Mouse (Mus musculus) embryonic stem cell, embryonic (primary cell): ENCODE data around the gene Clcn2.

Source experiments
- CTCF ChIA-PET, 4 experiments: fragments of 300-600 bp in 2 of 4; fragments of 350-600 bp in 2 of 4; sonication (Branson Sonifier 250); formaldehyde crosslinking; loops; one replicate each; lab custom pipeline; 2022; ENCODE audit warnings: inconsistent platforms in 2 of 4; lab: Charles Lee
- POLR2A ChIA-PET, 4 experiments: fragments of 300-600 bp in 2 of 4; fragments of 350-600 bp in 2 of 4; sonication (Branson Sonifier 250); formaldehyde crosslinking; loops; one replicate each; lab custom pipeline; 2022; ENCODE audit warnings: antibody characterized with exemption in 4 of 4, inconsistent platforms in 1 of 4; lab: Charles Lee

Clcn2 gene

GRCm38 (mm10) chr16:20717181-20717977 lies at the start of gene Clcn2, which contains the start of gene Polr2h:
Clcn2 (minus strand) TSS chr16:20717746.
Polr2h (plus strand) TSS chr16:20717665.
- CTCF ChIA-PET: interaction anchor here (0.5 to 3.8 kb wide), 41 partner anchors 8 to 834 kb away, joined by 3 to 30 read pairs (median 4); partner anchors contain the start of genes Thpo (in 2 of the 4), Ephb3 (in 1 of the 4) and Fam131a (in 1 of the 4)
- POLR2A ChIA-PET: interaction anchor here (0.6 to 9.0 kb wide), 103 partner anchors 8 to 1444 kb away, joined by 3 to 116 read pairs (median 4); partner anchors contain the start of genes Abcf3 (in 3 of the 4), Abcc5 (in 2 of the 4), Alg3 (in 2 of the 4) and Ap2m1 (in 2 of the 4)

GRCm38 (mm10) chr16:20765244-20765643 lies 47.7 kb upstream of the Clcn2 start:
- POLR2A ChIA-PET: interaction anchor here (0.5 to 2.1 kb wide), 18 partner anchors 13 to 268 kb away, joined by 3 to 12 read pairs (median 3); partner anchors contain the start of genes Clcn2 (in 1 of the 4) and Polr2h (in 1 of the 4)
- CTCF ChIA-PET: interaction anchor here (0.5 to 3.1 kb wide), 59 partner anchors 9 to 667 kb away, joined by 3 to 26 read pairs (median 4); partner anchors contain the start of genes Clcn2 (in 1 of the 4), Ephb3 (in 1 of the 4) and Polr2h (in 1 of the 4)

- ChIA-PET CTCF (interaction anchor here (0.6 to 3.7 kb wide), 69 partner anchors 9 to 1255 kb away, joined by 3 to 30 read pairs (median 4); partner anchors contain the start of genes Clcn2 (in 4 of the 4), Polr2h (in 4 of the 4), Chrd (in 1 of the 4) and Eif4g1 (in 1 of the 4)), POLR2A (interaction anchor here in 3 of 4 experiments (0.6 to 1.9 kb wide), 23 partner anchors 11 to 429 kb away, joined by 3 to 8 read pairs (median 4); partner anchors contain the start of genes Clcn2 (in 2 of the 3) and Polr2h (in 2 of the 3))
Observed at GRCm38 (mm10) chr16:20761681-20762080, 44.1 kb upstream of the Clcn2 start.

- ChIA-PET CTCF (interaction anchor here in 2 of 4 experiments (0.6 to 1.5 kb wide), 3 partner anchors 9 to 408 kb away, joined by 3 to 5 read pairs (median 3); partner anchors contain the start of genes Clcn2 (in 1 of the 2) and Polr2h (in 1 of the 2)), POLR2A (interaction anchor here in 1 of 4 experiments (1.3 kb wide), 1 partner anchor 41 kb away, joined by 3 read pairs; no protein-coding TSS in a partner anchor)
Observed at GRCm38 (mm10) chr16:20757385-20757784, 39.8 kb upstream of the Clcn2 start.

- ChIA-PET POLR2A (interaction anchor here in 1 of 4 experiments (0.6 to 1.3 kb wide), 2 partner anchors 39 to 477 kb away, joined by 3 read pairs; no protein-coding TSS in a partner anchor), CTCF (interaction anchor here in 1 of 4 experiments (0.5 to 1.6 kb wide), 2 partner anchors 10 to 29 kb away, joined by 3 read pairs; no protein-coding TSS in a partner anchor)
Observed at GRCm38 (mm10) chr16:20756052-20756451, 38.5 kb upstream of the Clcn2 start.

GRCm38 (mm10) chr16:20750518-20750917 lies 33.0 kb upstream of the Clcn2 start:
- ChIA-PET POLR2A (interaction anchor here in 2 of 4 experiments (0.6 to 2.6 kb wide), 7 partner anchors 33 to 1993 kb away, joined by 3 to 8 read pairs (median 4); partner anchors contain the start of genes Clcn2 (in 2 of the 2) and Polr2h (in 2 of the 2)), CTCF (interaction anchor here in 3 of 4 experiments (0.7 to 4.2 kb wide), 10 partner anchors 12 to 745 kb away, joined by 3 to 17 read pairs (median 6); no protein-coding TSS in a partner anchor)

GRCm38 (mm10) chr16:20746641-20747040 lies 29.1 kb upstream of the Clcn2 start:
- POLR2A ChIA-PET: interaction anchor here in 1 of 4 experiments (0.5 kb wide), 1 partner anchor 14 kb away, joined by 3 read pairs; the partner anchor contains the start of gene Chrd
- CTCF ChIA-PET: no interaction called here

- POLR2A ChIA-PET: interaction anchor here in 1 of 4 experiments (1.1 kb wide), 1 partner anchor 68 kb away, joined by 3 read pairs; no protein-coding TSS in a partner anchor
Observed at GRCm38 (mm10) chr16:20739845-20740244, 22.3 kb upstream of the Clcn2 start.

GRCm38 (mm10) chr16:20736823-20737222 lies 19.3 kb upstream of the Clcn2 start:
- ChIA-PET CTCF (interaction anchor here in 2 of 4 experiments (0.5 to 1.3 kb wide), 3 partner anchors 12 to 22 kb away, joined by 3 to 6 read pairs (median 4); no protein-coding TSS in a partner anchor), POLR2A (interaction anchor here in 1 of 4 experiments (0.6 to 1.2 kb wide), 2 partner anchors 15 to 66 kb away, joined by 3 to 6 read pairs; no protein-coding TSS in a partner anchor)

More at GRCm38 (mm10) chr16:20739845-20740244, 22.3 kb upstream of the Clcn2 start:
- CTCF ChIA-PET: interaction anchor here in 1 of 4 experiments (0.6 kb wide), 1 partner anchor 543 kb away, joined by 3 read pairs; no protein-coding TSS in a partner anchor

GRCm38 (mm10) chr16:20736168-20736567 lies 18.6 kb upstream of the Clcn2 start:
- ChIA-PET POLR2A (no interaction called here), CTCF (no interaction called here)

- ChIA-PET POLR2A (interaction anchor here in 1 of 4 experiments (0.6 kb wide), 1 partner anchor 9 kb away, joined by 3 read pairs; no protein-coding TSS in a partner anchor), CTCF (interaction anchor here in 1 of 4 experiments (1.0 kb wide), 1 partner anchor 29 kb away, joined by 3 read pairs; no protein-coding TSS in a partner anchor)
Observed at GRCm38 (mm10) chr16:20735651-20736050, 18.1 kb upstream of the Clcn2 start.

GRCm38 (mm10) chr16:20733731-20734730 lies 16.5 kb upstream of the Clcn2 start, which contains the start of gene Thpo:
Thpo (minus strand) TSS chr16:20734511.
- ChIA-PET POLR2A (interaction anchor here in 2 of 4 experiments (1.0 to 3.8 kb wide), 4 partner anchors 17 to 32 kb away, joined by 3 to 13 read pairs (median 5); partner anchors contain the start of genes Clcn2 (in 1 of the 2) and Polr2h (in 1 of the 2)), CTCF (interaction anchor here in 3 of 4 experiments (0.7 to 1.5 kb wide), 4 partner anchors 9 to 17 kb away, joined by 3 to 6 read pairs (median 3); partner anchors contain the start of genes Clcn2 (in 1 of the 3) and Polr2h (in 1 of the 3))

GRCm38 (mm10) chr16:20732925-20733730 lies 15.6 kb upstream of the Clcn2 start, which contains the start of gene Chrd:
Chrd (plus strand) TSS chr16:20733127.
- CTCF ChIA-PET: interaction anchor here in 2 of 4 experiments (0.5 to 1.5 kb wide), 3 partner anchors 9 to 42 kb away, joined by 3 to 7 read pairs (median 3); no protein-coding TSS in a partner anchor
- POLR2A ChIA-PET: interaction anchor here in 3 of 4 experiments (0.6 to 3.8 kb wide), 5 partner anchors 8 to 31 kb away, joined by 3 to 13 read pairs (median 3); partner anchors contain the start of genes Clcn2 (in 1 of the 3) and Polr2h (in 1 of the 3)

- ChIA-PET POLR2A (interaction anchor here (0.6 to 3.8 kb wide), 6 partner anchors 8 to 30 kb away, joined by 3 to 35 read pairs (median 4); partner anchors contain the start of genes Clcn2 (in 3 of the 4) and Polr2h (in 3 of the 4)), CTCF (no interaction called here)
Observed at GRCm38 (mm10) chr16:20732251-20732924, 14.8 kb upstream of the Clcn2 start.
